Mouse (Mus musculus): ENCODE measurements around the gene Ces2f.

- TF ChIP-seq CTCF (conservative IDR thresholded peaks at IDR 0.05; ENCODE audit: insufficient read depth, insufficient read length, low read depth, low read length) (no peak), POLR2A (IDR thresholded peaks at IDR 0.05; ENCODE audit: low read depth, low read length) (no peak)
Measured at GRCm38 (mm10) chr8:104999183-104999582, 52.0 kb downstream of the Ces2f start.

All from kidney, adult 2 months (tissue).